Mouse (Mus musculus) forebrain, embryonic 15.5 days (tissue): ENCODE data around the gene Cdh26. TPM values are rescaled to one million over a fixed set of nuclear protein-coding genes. Genes with fewer than 3 reads are reported as not detected.

ENCODE experiments used
- ATAC-seq: fragments of 200-750 bp; cut with Nextera tagmentation; replicated peaks from 2 replicates; pipeline ENCODE4 v1.8.0; 2017; ENCODE audit warnings: mild to moderate bottlenecking, moderate TSS enrichment, moderate library complexity
- H3K27ac ChIP-seq: fragments of 300-500 bp; sonication (generic); replicated peaks from 2 replicates; pipeline ENCODE4 v1.5.1; 2015; ENCODE audit warnings: mild to moderate bottlenecking, inconsistent platforms
- H3K27me3 ChIP-seq: fragments of 300-500 bp; sonication (generic); 2 replicates; pipeline ENCODE4 v1.6.1; 2015; ENCODE audit warnings: inconsistent platforms
- H3K36me3 ChIP-seq: fragments of 300-500 bp; sonication (generic); 2 replicates; pipeline ENCODE4 v1.6.1; 2015; ENCODE audit warnings: mild to moderate bottlenecking, inconsistent platforms
- H3K4me1 ChIP-seq: fragments of 300-500 bp; sonication (generic); 2 replicates; pipeline ENCODE4 v1.6.1; 2015; ENCODE audit warnings: inconsistent platforms
- H3K4me2 ChIP-seq: fragments of 300-500 bp; sonication (generic); replicated peaks from 2 replicates; pipeline ENCODE4 v1.6.1; 2015; ENCODE audit warnings: mild to moderate bottlenecking, inconsistent platforms
- H3K4me3 ChIP-seq: fragments of 300-500 bp; sonication (generic); 2 replicates; pipeline ENCODE4 v1.5.1; 2015; ENCODE audit warnings: mild to moderate bottlenecking, inconsistent platforms
- H3K9ac ChIP-seq: fragments of 300-500 bp; sonication (generic); replicated peaks from 2 replicates; pipeline ENCODE4 v1.6.1; 2015; ENCODE audit warnings: mild to moderate bottlenecking, inconsistent platforms
- H3K9me3 ChIP-seq: fragments of 300-500 bp; sonication (generic); 2 replicates; pipeline ENCODE4 v1.6.1; 2016; ENCODE audit warnings: inconsistent platforms
- WGBS: fragments of 180-500 bp; shearing (Covaris S2); methylation state at CpG from one replicate; pipeline ENCODE4 v1.1.7; 2015; ENCODE audit warnings: mixed read lengths; 5-methylcytosine and 5-hydroxymethylcytosine counted together
- polyA plus RNA-seq: library from polyadenylated mRNA; unstranded; fragments of >200 nt; fragmentation: Nextera tagmentation; extraction: Ambion mirVana; gene quantifications from 2 replicates; pipeline ENCODE4 v1.2.1, GENCODE M21; 2015

Cdh26 gene
- polyA plus RNA-seq, 1 experiment from 2014 or later, result 0.09 TPM

DNA sequence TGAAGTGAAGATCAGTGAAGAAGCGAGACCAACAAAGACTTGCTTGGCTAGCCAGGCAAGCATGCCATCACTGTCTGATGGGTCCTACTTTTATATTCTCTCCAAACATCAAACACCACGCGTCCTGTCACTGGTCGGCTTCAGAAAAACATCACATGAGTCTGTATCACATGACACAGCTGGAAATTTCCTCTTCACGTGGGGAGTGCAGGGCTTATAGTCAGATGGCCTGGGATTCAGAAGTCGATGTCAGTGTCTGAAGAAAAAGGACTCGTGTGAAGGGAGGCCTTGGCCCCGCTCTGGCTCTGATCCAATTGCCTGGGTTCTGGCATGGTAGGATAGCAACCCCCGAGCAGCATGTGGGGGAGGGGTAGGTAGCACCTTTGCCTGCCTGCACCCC, 86.6 kb downstream of the Cdh26 start:
- H3K36me3 ChIP-seq, result no peaks in the 10 kb centered on the region
- 72% methylated on average over 9 of the region's 9 CpGs for WGBS
- peaks cover 8% of the 10 kb centered on the region for H3K4me1 ChIP-seq
- no peaks in the 10 kb centered on the region for H3K9me3 ChIP-seq
- H3K4me2 ChIP-seq, result no peak overlapping the region
- H3K27ac ChIP-seq, result no peak overlapping the region
- ATAC-seq, result no peak
- H3K4me3 ChIP-seq, result no peak overlapping the region
- no peak overlapping the region for H3K9ac ChIP-seq
- no peaks in the 10 kb centered on the region for H3K27me3 ChIP-seq

GRCm38 (mm10) chr2:178519321-178519720, 89.0 kb downstream of the Cdh26 start:
- no peak for ATAC-seq
- H3K9ac ChIP-seq, result no peak overlapping the region
- H3K4me3 ChIP-seq, result no peak overlapping the region
- H3K4me1 ChIP-seq, result peaks cover 10% of the 10 kb centered on the region
- no peaks in the 10 kb centered on the region for H3K36me3 ChIP-seq
- no peak overlapping the region for H3K27ac ChIP-seq
- H3K27me3 ChIP-seq, result no peaks in the 10 kb centered on the region
- 80% methylated on average over 4 of the region's 4 CpGs for WGBS
- no peak overlapping the region for H3K4me2 ChIP-seq
- no peaks in the 10 kb centered on the region for H3K9me3 ChIP-seq

GRCm38 (mm10) chr2:178520216-178520615, 89.9 kb downstream of the Cdh26 start:
- no peaks in the 10 kb centered on the region for H3K27me3 ChIP-seq
- 79% methylated on average over 2 of the region's 2 CpGs for WGBS
- no peaks in the 10 kb centered on the region for H3K9me3 ChIP-seq
- no peak overlapping the region for H3K4me3 ChIP-seq
- no peak overlapping the region for H3K4me2 ChIP-seq
- H3K9ac ChIP-seq, result no peak overlapping the region
- H3K27ac ChIP-seq, result no peak overlapping the region
- peaks cover 8% of the 10 kb centered on the region for H3K4me1 ChIP-seq
- no peaks in the 10 kb centered on the region for H3K36me3 ChIP-seq
- ATAC-seq, result no peak

DNA sequence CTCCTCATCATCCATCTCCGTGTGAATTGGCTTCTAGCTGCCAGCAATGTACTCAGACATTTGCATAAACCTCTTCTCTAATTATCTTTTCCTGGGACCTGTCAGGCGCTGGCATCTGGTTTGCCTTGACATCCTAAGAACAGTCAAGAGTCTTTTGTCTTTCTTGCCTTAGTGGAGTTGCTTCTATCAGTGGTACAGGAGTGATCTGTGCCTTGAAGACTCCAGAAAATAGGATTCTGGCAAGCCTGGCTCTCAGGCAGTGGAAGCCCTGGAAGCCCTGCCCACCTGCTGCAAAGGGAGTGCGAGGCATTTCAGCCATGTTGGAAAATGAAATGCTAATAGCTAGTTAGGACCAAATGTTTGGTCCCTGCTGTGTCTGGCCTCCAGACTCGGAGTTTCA, 92.0 kb downstream of the Cdh26 start:
- WGBS, result 25% methylated on average over 4 of the region's 4 CpGs
- Histone ChIP-seq H3K36me3 (no peaks in the 10 kb centered on the region), H3K4me3 (no peak overlapping the region), H3K27ac (peak overlapping the region; percentile 69), H3K9ac (no peak overlapping the region), H3K27me3 (no peaks in the 10 kb centered on the region), H3K4me2 (no peak overlapping the region), H3K9me3 (no peaks in the 10 kb centered on the region), H3K4me1 (peaks cover 8% of the 10 kb centered on the region)
- ATAC-seq, result peak; percentile 51; the same call in 1 of the 2 replicates

DNA sequence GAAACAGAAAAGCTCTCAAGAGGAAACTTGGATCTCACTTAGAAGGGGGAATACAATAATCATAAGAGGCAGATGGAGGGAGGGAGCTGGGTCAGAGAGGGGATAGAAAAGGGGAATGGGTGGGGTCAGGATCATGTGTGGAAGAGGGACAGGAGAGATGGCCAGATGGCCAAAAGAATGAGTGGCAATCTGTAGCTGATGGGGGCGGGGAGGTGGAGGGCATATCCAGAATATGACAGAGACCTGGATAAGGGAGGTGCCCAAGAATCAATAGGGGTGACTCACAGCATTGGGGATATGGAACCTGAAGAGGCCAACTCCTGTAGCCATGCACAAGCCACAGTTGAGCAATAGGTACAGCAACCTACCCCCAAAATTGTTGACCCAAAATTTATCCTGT, 92.5 kb downstream of the Cdh26 start:
- H3K9me3 ChIP-seq, result no peaks in the 10 kb centered on the region
- no peak for ATAC-seq
- no peak overlapping the region for H3K9ac ChIP-seq
- no peaks in the 10 kb centered on the region for H3K27me3 ChIP-seq
- no peak overlapping the region for H3K4me3 ChIP-seq
- 88% methylated on average over 1 of the region's 1 CpGs for WGBS
- peak overlapping the region; percentile 69 for H3K27ac ChIP-seq
- H3K36me3 ChIP-seq, result no peaks in the 10 kb centered on the region
- peaks cover 8% of the 10 kb centered on the region for H3K4me1 ChIP-seq
- no peak overlapping the region for H3K4me2 ChIP-seq

DNA sequence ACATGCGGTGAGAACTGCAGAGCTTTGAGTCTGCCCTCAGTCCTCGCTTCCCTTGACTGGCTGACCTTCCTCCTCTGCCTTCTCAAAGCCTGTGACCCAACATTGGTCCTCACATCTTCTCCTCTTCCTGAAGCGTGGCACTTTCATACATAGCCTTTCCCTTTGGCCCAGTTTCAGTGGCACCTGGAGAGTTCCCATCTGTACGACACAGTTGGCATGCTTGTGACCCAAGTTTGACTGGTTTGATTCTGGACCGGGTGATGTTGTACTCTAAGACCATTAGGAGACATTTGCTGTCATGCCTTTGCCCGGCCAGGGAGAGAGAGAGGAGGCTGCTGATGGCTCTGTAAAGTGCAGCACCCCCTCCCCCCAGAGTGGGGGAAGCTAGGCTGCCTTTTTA, 96.4 kb downstream of the Cdh26 start:
- Histone ChIP-seq H3K36me3 (no peaks in the 10 kb centered on the region), H3K9ac (no peak overlapping the region), H3K27ac (no peak overlapping the region), H3K4me3 (no peak overlapping the region), H3K4me1 (peaks cover 8% of the 10 kb centered on the region), H3K4me2 (no peak overlapping the region), H3K9me3 (no peaks in the 10 kb centered on the region), H3K27me3 (no peaks in the 10 kb centered on the region)
- WGBS, result 83% methylated on average over 6 of the region's 6 CpGs
- no peak for ATAC-seq

DNA sequence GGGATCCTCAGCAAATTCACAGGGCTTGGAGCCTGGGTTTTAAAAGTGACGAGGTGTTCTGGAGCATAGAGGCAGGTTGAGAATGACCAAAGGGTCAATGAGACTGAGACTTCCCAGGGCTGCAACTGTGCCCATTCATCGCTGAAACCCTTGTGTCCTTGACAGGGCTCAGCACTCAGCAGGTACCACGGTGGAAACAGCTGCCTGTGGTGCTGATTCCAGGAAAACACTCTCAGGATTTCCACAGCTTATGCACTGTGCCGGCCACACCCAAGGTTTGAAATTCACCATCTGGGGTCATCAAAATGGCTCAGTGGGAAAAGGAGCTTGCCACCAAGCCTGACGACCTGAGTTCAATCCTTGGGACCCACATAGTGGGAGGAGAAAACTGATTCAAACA, 100.9 kb downstream of the Cdh26 start:
- no peaks in the 10 kb centered on the region for H3K9me3 ChIP-seq
- H3K9ac ChIP-seq, result no peak overlapping the region
- H3K4me2 ChIP-seq, result no peak overlapping the region
- no peak overlapping the region for H3K27ac ChIP-seq
- 76% methylated on average over 5 of the region's 5 CpGs for WGBS
- ATAC-seq, result no peak
- H3K4me1 ChIP-seq, result 0 out of 2 replicates have a peak, but pooled peaks cover 1% of the 10 kb centered on the region
- no peak overlapping the region for H3K4me3 ChIP-seq
- H3K36me3 ChIP-seq, result no peaks in the 10 kb centered on the region
- H3K27me3 ChIP-seq, result no peaks in the 10 kb centered on the region

DNA sequence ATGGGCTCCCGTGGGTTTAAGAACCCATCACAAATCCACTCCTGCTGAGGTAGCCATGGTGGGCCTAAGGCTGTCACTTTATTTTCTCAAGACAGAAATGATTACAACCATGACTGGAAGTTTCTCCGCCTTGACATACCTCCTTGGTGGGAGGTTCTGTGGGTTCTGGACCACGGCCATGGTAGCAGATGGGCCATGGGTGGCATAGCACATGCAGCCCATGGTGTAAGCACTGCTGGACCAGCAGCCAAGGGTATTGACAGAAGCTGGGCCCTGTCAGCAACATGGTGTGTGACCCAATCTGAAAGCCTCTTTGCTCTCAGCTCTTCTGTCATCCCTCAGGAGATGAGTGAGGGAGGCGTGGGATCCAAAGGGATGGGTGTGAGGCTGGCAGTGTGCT, 106.2 kb downstream of the Cdh26 start:
- Histone ChIP-seq H3K9me3 (no peaks in the 10 kb centered on the region), H3K9ac (no peak overlapping the region), H3K4me1 (0 out of 2 replicates have a peak, but pooled peaks cover 4% of the 10 kb centered on the region), H3K27me3 (no peaks in the 10 kb centered on the region), H3K4me2 (no peak overlapping the region), H3K36me3 (no peaks in the 10 kb centered on the region), H3K4me3 (no peak overlapping the region), H3K27ac (no peak overlapping the region)
- ATAC-seq, result no peak
- 83% methylated on average over 4 of the region's 4 CpGs for WGBS

Other genes starting within 250 kb of the Cdh26 start
- gene Sycp2, start 22.8 kb upstream of the Cdh26 start, polyA plus RNA-seq, result 0.18 and 0.20 TPM in 2 replicates
- gene Ppp1r3d, start 16.1 kb upstream of the Cdh26 start, polyA plus RNA-seq, result 1.7 and 1.9 TPM in 2 replicates
- 4.2 and 6.1 TPM in 2 replicates for gene Fam217b, start 16.0 kb upstream of the Cdh26 start, polyA plus RNA-seq